Mouse (Mus musculus) G1E (cell line): ENCODE measurements at regions not wholly inside any gene's neighbourhood (a gene's known extent, or its start where the extent isn't known, plus 50 kb on each side); places are given as distances from the start of the nearest gene placed in this dataset.

Experiments used
- CTCF ChIP-seq: IDR thresholded peaks from 2 replicates; pipeline ENCODE4 v1.5.1; 2012; ENCODE audit warnings: low read depth, low read length, inconsistent platforms, mixed read lengths
- POLR2AphosphoS5 ChIP-seq: IDR thresholded peaks from 2 replicates; pipeline ENCODE4 v1.6.1; 2012; ENCODE audit warnings: low read depth, low read length, inconsistent platforms; ENCODE audit not compliant: insufficient replicate concordance
- TAL1 ChIP-seq: conservative IDR thresholded peaks from 2 replicates; pipeline ENCODE4 v1.6.1; 2012; ENCODE audit warnings: low read depth, low read length, inconsistent platforms, mixed read lengths

GRCm38 (mm10) chr13:37477749-37478548 is 132.9 kb downstream of the Ly86 start:
- no peak for TF ChIP-seq TAL1
- TF ChIP-seq CTCF = no peak
- TF ChIP-seq POLR2AphosphoS5 = no peak
